Mouse (Mus musculus) gastrocnemius, postnatal 14 days (tissue): ENCODE results near the gene Gm3002. TPM values are rescaled to one million over a fixed set of nuclear protein-coding genes. Genes with fewer than 3 reads are reported as not detected.
"Not testable (repeated sequence)": the region's sequence is repeated elsewhere in the genome, so short reads cannot be mapped to it uniquely, and the experiment has no call there.

Experiments
- DNase-seq: peaks from one replicate; pipeline ENCODE4 v3.0.0; 2021; ENCODE audit warnings: mixed read lengths
- intact Hi-C: fragments of 180-260 bp; cut with DNase I; formaldehyde crosslinking; loops from one replicate; pipeline ENCODE4 v1.15.1; 2025; ENCODE audit warnings: low total_unique reads
- long read RNA-seq, 2 experiments: library from polyadenylated mRNA; stranded (forward); transcript quantifications; one replicate each; pipeline ENCODE4 v2.0.0; 2021
- total RNA-seq, 2 experiments: library from RNA; stranded (reverse); gene quantifications; 2 replicates each; pipeline ENCODE4 v1.2.3; 2021

Gene Gm3002
- not detected for total RNA-seq
- long read RNA-seq, experiment 1, partial matches to known transcripts: 0 of 1 reads
- long read RNA-seq, experiment 1, other reads (novel, unspliced or antisense): 1 of 1 reads
- long read RNA-seq, experiment 2: 0 reads

DNA sequence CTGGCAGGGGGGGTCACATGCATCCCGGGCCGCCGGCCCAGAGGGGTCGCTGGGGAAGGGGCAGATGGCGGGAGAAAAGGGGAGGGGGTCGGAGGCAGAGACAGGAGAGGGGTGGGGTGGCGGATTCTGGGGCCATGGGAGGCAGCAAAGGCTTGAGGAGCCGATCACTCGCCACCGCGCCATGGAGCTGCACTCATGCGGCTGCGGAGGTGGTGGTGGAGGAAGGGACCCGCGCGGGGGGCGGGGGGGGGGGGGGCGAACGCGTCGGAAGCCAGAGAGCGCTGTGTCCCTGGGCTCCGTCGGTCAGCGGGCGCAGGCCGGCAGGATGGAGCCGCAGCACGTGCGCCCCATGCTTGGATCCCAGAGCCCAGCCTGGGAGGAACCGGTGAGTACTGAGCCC, at the start of gene Gm3002:
Gene Gm3002 (plus strand): TSS at position 301 of the 400 bp plus-strand sequence.
- DNase-seq, intact Hi-C loops: not testable (repeated sequence)

- DNase-seq, intact Hi-C loops: not testable (repeated sequence)
These were observed 36.1 kb downstream of the Gm3002 start, which contains the start of gene Gm3033 for GRCm38 (mm10) chr14:3845945-3846344. Gene Gm3033, plus strand, starts transcription at chr14:3846245.

GRCm38 (mm10) chr14:3883872-3884271, 74.0 kb downstream of the Gm3002 start, which contains the start of gene Gm2916:
Gene Gm2916, plus strand, starts transcription at chr14:3884172.
- intact Hi-C loops, DNase-seq: not testable (repeated sequence)

DNA sequence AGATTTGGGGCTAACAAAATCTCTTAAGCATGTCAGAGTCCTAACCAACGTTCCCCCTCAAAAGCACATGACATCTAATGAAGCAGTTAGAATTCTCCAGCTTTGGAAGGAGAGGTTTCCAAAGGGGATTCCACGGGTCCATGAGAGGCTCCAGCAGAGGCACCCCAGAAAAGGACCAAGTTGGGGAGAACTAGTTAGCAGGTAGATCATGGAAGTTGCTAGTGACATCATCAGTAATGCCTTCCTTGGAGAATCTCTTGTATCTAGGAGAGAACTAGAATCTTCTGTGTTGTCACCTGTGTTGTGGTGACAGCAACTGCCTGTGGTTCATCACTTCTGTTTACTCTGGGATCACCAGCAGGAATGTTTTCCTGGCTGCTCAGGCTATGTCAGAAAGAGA, 121.6 kb downstream of the Gm3002 start, which contains the start of gene Gm3029:
Gene Gm3029 (plus strand): TSS at position 301 of the 400 bp plus-strand sequence.
- DNase-seq, intact Hi-C loops: not testable (repeated sequence)

DNA sequence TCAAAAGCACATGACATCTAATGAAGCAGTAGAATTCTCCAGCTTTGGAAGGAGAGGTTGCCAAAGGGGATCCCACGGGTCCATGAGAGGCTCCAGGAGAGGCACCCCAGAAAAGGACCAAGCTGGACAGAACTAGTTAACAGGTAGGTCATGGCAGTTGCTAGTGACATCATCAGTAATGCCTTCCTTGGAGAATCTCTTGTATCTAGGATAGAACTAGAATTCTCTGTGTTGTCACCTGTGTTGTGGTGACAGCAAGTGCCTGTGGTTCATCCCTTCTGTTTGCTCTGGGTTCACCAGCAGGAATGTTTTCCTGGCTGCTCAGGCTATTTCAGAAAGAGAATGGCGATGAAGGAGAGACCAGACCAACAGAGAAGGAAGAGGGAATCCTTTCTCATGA, 153.4 kb downstream of the Gm3002 start, which contains the start of gene Gm3095:
Gene Gm3095 (plus strand): TSS at position 301 of the 400 bp plus-strand sequence.
- DNase-seq, intact Hi-C loops: not testable (repeated sequence)

GRCm38 (mm10) chr14:3998094-3998493, 188.2 kb downstream of the Gm3002 start, which contains the start of gene Gm3099:
Gene Gm3099, plus strand, starts transcription at chr14:3998394.
- intact Hi-C loops, DNase-seq: not testable (repeated sequence)

Other genes with a start within 250 kb of the Gm3002 start
- not detected for gene Gm3012, start 175.6 kb upstream of the Gm3002 start, total RNA-seq
- gene Gm3020, start 158.0 kb upstream of the Gm3002 start, total RNA-seq: under 1 TPM; 0.29 to 0.39 TPM
- gene Gm3043, start 121.3 kb upstream of the Gm3002 start, total RNA-seq: not detected
- under 1 TPM in 1 of 2 experiments, not detected in 1; 0.27 TPM for gene Gm3033, start 36.2 kb downstream of the Gm3002 start, total RNA-seq
- not detected for gene Gm2916, start 74.1 kb downstream of the Gm3002 start, total RNA-seq
- not detected for gene Gm3029, start 121.7 kb downstream of the Gm3002 start, total RNA-seq
- under 1 TPM in 1 of 2 experiments, not detected in 1; 0.29 TPM for gene Gm3095, start 153.5 kb downstream of the Gm3002 start, total RNA-seq
- not detected for gene Gm3099, start 188.3 kb downstream of the Gm3002 start, total RNA-seq
- gene Gm5796, start 213.9 kb downstream of the Gm3002 start, total RNA-seq: 1 to 10 TPM; 1.2 to 1.5 TPM